Mouse (Mus musculus) kidney, adult 8-10 months (tissue): ENCODE results near the gene Sh3bp4.

Experiments
- DNase-seq, 2 experiments: peaks; one replicate each; pipeline ENCODE4 v3.0.0; 2022

Sh3bp4 gene

GRCm38 (mm10) chr1:89189204-89189603 lies 119.0 kb downstream of the Sh3bp4 start:
- no peak for DNase-seq

- DNase-seq: no peak
These were observed 120.4 kb downstream of the Sh3bp4 start for GRCm38 (mm10) chr1:89190621-89191020.

- DNase-seq: peak; percentile 76 to 90
These were observed 121.0 kb downstream of the Sh3bp4 start for GRCm38 (mm10) chr1:89191127-89191740.

DNA sequence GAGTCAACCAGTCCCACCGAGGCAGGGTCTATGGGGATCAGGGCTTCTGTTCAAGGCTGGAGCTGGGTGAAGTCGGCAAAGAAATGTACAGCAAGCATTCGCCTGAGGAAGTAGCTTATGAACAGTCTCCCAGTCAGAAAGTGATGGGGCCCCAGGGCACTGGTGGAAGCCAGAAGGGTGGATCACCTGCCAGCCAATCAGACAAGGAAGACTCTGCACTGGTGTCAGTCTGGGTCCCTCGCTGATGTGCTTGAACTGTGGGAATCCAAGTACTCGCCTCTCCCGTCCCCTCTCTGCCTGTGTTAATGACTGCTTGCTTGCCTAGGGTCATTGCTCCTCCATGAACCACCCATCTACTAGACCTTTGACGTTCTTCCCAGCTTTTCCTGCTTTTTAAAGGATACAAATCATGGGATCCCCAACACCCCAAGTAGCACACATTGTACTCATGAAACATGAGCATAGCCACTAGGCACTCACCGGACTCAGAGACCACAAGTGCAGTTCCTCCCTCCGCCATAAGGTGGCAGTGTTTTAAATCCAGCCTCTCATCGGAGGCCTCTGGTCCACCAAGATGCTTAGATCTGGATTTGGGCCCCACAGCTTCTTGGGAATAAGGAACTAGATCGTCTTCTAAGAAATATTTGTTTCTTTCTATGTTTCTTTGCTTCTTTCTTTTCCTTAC lies 122.5 kb downstream of the Sh3bp4 start:
- DNase-seq: peak in 1 of 2 experiments; percentile 51

DNA sequence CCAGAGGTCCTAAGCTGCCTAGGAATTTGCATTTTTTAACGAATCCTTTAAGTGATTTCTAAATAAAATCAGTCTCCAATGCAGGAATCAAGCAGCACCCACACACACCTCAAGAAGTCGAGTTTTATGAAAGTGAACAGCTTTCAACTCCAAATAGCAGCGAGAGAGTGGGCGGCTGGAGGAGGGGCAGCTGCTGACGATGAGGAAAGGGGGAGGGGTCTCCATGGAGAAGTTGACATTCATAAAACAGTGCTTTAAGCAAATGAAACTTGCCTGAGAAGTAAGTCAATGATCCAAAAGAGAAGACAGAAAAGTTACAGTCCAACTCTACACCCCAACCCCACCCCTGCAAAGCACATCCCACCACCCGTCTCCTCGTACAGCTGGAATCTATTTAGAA lies 123.4 kb downstream of the Sh3bp4 start:
- no peak for DNase-seq

DNA sequence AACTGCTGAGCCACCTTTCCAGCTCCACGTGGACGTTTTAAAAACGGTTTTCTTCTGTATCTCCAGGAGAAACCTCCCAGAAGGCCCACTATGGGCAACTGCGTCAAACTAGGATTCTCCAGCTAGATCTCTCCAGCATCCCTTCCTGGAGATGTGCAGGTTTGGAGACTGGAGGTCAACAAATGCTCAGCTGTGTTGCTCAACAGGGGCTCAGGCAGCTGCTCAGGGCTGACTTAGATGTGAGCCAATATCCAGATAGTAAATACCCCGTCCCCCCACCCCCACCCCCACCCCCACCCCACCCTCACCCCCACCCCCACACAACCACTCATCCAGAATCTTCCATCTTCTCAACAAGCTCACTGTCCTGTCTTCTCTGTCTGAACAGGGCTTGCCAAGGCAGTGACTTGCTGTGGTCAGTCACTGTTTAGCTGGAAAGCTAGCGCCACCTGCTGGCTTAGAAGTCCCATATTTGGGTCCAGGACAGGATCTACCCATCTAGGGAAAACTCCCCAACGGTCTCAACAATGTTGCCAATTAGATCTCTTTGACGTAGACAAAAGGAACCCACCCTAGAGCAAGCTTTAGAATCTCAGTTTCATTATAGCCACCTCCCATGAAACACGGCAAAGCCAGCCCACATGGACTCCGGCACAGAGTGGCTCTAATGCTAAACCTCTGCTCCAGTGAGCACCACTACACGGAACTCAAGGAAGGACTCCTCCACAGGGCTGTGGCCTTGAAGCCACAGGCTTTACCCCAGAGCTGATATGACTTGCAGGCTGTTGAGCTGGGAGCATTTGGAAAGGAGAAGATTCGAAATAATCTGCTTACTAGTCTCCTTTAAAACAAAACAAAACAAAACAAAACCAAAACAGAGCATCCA lies 125.9 kb downstream of the Sh3bp4 start:
- peak; percentile 70 to 77 for DNase-seq
